Mouse (Mus musculus): ENCODE data around the gene Acvr1b.
A peak's percentile ranks its signal among the peaks of the same experiment; 100 is the strongest.

GRCm38 (mm10) chr15:101148604-101149003, 25.3 kb upstream of the Acvr1b start:
- peak; percentile 29; the same call in 1 of the 2 replicates for TF ChIP-seq CTCF (IDR thresholded peaks at IDR 0.05; ENCODE audit: low read depth, low read length)
- TF ChIP-seq GATA2 (IDR thresholded peaks at IDR 0.05; ENCODE audit: borderline replicate concordance, low read depth, low read length): no peak
- TF ChIP-seq GATA1 (IDR thresholded peaks at IDR 0.05; ENCODE audit: borderline replicate concordance, low read length): no peak
- TF ChIP-seq TAL1 (conservative IDR thresholded peaks at IDR 0.05; ENCODE audit: low read depth, low read length): no peak
